Mouse (Mus musculus) olfactory bulb, adult 2 months (tissue): Measurements from ENCODE around the gene Coq9. TPM values are rescaled to one million over a fixed set of nuclear protein-coding genes. Genes with fewer than 3 reads are reported as not detected.

Experiments
- H3K27ac ChIP-seq: fragments of 200-500 bp; 2 replicates; pipeline ENCODE4 v1.5.1; 2012; ENCODE audit warnings: low read depth, low read length; ENCODE audit not compliant: insufficient read depth
- H3K4me1 ChIP-seq: fragments of 200-500 bp; 2 replicates; pipeline ENCODE4 v1.6.1; 2012; ENCODE audit warnings: low read length; ENCODE audit not compliant: control insufficient read depth, insufficient read depth
- H3K4me3 ChIP-seq: fragments of 200-500 bp; 2 replicates; pipeline ENCODE4 v1.5.1; 2012; ENCODE audit warnings: mild to moderate bottlenecking, low read depth, low read length, moderate library complexity; ENCODE audit not compliant: insufficient read depth
- CTCF ChIP-seq: fragments of 200-500 bp; IDR thresholded peaks from 2 replicates; pipeline ENCODE4 v1.5.1; 2012; ENCODE audit warnings: low read depth, mild to moderate bottlenecking, low read length, moderate library complexity; ENCODE audit not compliant: insufficient read depth
- POLR2A ChIP-seq: fragments of 200-500 bp; IDR thresholded peaks from 2 replicates; pipeline ENCODE4 v1.6.1; 2012; ENCODE audit warnings: mild to moderate bottlenecking, low read depth, low read length, moderate library complexity; ENCODE audit not compliant: insufficient read depth
- WGBS: fragments of 180-500 bp; shearing (Covaris S2); methylation state at CpG from one replicate; pipeline ENCODE4 v1.1.7; 2018; 5-methylcytosine and 5-hydroxymethylcytosine counted together
- polyA plus RNA-seq: library from polyadenylated mRNA; stranded (reverse); fragments of >200 nt; gene quantifications from 2 replicates; pipeline ENCODE4 v1.2.4, GENCODE M21; 2012; ENCODE audit warnings: low replicate concordance; ENCODE audit not compliant: missing spikeins, insufficient read depth, insufficient read length

Coq9 gene
- polyA plus RNA-seq, 1 experiment: not detected

DNA sequence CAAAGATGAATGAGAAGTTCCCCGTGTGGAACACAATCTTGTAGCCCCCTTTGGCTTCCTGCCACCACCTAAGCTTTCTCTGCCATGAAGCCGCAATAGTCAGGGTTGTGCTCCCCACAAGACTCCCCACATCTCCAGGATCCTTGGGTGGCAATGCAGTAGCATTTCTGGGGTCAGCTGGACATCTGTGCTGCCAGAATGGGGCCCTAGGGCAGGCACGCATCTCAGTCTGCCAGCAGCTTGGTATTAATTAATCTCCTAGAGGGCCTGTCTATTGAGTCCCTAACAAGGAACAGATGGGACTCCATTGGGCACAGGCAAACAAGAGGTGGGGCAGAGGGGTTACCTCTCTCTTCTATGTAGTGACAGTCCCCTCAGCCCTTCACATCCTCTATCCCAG, 34.0 kb downstream of the Coq9 start:
- no peak for TF ChIP-seq CTCF
- TF ChIP-seq POLR2A: no peak
- Histone ChIP-seq H3K27ac (no peak overlapping the region), H3K4me1 (peaks cover 52% of the 10 kb centered on the region), H3K4me3 (no peak overlapping the region)
- WGBS: 76% methylated on average over 3 of the region's 3 CpGs

DNA sequence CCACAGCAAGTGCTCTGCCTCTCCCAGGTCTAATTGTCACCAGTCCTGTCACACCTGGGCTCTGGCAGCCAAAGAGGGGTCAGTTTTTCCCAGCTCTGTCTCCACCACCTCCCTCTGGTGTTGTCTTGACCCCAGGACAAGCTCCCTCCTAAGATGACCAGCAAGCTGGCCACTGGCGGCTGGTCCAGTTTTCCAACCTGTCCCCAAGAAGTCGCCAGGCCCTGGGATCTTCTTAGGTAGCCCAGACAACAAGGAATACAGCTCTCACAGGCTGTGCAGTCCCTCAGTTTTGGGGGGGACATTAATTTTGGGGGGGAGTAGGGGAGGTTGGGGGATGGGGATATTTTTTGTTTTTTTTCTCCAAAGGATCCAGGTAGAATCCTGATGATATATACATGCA, 34.5 kb downstream of the Coq9 start:
- no peak overlapping the region for H3K4me3 ChIP-seq
- WGBS: 91% methylated on average over 2 of the region's 2 CpGs
- peaks cover 52% of the 10 kb centered on the region for H3K4me1 ChIP-seq
- no peak for TF ChIP-seq CTCF
- H3K27ac ChIP-seq: no peak overlapping the region

DNA sequence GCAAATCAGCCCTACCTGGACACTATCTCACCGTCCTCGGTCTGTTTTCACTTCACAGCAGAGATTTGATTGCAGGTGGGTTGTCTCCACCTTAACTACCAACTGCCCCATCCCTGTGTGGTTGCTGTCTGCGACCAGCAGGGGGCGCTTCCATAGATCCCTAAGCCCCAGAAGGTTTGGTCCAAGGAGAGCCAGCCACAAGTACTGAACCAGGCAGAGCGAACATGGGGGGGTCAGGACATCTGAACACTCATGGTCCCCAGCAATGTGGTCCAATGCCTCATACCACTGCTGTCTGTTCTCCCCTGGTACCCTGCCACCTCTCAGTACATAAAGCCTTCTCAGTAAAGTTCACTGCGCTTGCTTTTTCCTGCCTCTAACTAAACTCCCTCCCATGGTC, 36.2 kb downstream of the Coq9 start:
- H3K4me1 ChIP-seq: peaks cover 42% of the 10 kb centered on the region
- no peak overlapping the region for H3K4me3 ChIP-seq
- WGBS: 11% methylated on average over 6 of the region's 6 CpGs
- no peak overlapping the region for H3K27ac ChIP-seq
- TF ChIP-seq POLR2A: no peak
- TF ChIP-seq CTCF: peak; percentile 71

DNA sequence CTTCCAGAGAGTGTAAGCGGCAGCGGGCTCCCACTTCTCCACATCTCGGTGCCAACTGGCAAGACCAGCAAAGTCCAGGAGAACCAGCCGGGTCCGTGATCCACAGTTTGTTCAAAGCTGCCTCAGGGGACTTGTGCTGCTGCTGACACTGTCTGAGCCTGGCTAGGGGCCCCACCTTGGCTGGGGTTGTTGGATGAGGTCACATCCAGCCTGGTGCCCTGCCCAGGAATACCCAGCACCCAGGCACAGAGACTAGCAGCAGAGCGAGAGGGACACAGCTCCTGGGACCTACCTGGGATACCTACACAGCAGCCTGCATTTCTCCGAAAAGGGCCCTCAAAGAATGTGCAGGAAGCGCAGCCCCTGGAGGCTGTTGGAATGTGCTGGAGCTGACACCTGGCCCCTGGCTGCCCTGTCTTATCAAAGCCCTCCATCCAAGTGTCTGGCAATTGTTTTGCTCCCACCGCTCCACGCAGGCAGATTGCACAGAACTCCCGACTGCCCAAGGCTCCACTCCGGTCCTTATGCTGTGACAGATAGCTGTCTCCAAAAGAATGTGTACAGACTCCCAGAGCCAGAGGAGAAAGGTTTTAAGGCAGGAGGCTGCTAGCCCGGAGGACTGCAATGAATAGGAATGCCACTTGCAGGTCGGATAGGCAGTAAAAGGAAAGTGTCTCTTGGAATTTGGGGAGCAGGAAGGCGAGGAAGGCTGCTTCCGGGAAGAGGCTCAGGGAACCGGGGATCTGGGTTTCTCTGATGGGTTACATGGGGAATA, 37.2 kb downstream of the Coq9 start:
- WGBS: 20% methylated on average over 17 of the region's 17 CpGs

DNA sequence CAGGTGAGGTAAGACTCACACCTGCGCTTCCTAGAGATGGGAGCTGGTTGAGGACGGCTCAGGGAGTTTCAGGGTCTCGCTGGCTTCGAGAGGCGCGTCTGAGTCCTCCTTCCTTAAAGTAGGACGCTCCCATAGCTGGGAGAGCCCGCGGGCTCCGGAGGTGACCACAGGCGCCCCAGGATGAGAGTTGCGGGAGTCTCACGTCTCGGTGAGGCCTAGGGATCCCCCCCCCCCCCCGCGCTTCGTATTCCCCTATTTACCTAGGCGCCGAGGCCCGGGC, 37.7 kb downstream of the Coq9 start:
- TF ChIP-seq CTCF (no peak), POLR2A (no peak)
- no peak overlapping the region for H3K27ac ChIP-seq

More for the DNA sequence above, 37.2 kb downstream of the Coq9 start:
- no peak overlapping the region for H3K27ac ChIP-seq
- H3K4me3 ChIP-seq: peak overlapping the region; percentile 60
- H3K4me1 ChIP-seq: peaks cover 33% of the 10 kb centered on the region
- no peak for TF ChIP-seq POLR2A
- no peak for TF ChIP-seq CTCF

DNA sequence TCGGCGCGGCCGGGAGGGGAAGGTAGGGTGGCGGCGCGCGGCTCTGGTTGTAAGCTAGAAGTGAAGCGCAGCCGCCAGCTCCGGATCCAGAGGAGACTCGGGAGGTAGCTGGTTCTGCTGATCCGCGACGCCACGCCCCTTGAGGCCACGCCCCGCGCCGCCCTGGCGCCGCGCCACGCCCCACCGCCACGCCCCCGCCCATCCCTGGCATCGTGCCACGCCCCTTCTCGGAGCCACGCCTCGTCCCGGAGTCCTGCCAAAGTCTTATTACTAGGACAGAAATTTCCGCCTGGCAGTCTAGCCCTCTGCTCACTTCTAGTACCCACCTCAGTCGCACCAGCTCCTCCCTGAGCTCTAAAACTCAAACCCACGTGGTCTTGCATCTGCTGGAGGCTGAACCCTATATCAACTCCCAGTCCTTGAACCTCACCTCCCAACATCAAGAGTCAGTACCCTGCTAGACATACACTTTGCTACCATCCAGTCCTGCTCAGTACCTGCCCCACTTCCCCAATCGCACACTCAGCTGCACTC, 38.1 kb downstream of the Coq9 start, which contains the start of gene Dok4:
Gene Dok4 (minus strand): TSS at position 134 of the 534 bp plus-strand sequence.
- peak within 1 kb of the TSS; percentile 60 for H3K4me3 ChIP-seq
- no peak for TF ChIP-seq CTCF
- no peak for TF ChIP-seq POLR2A
- H3K27ac ChIP-seq: no peak within 1 kb of the TSS
- H3K4me1 ChIP-seq: peaks cover 23% of the 10 kb centered on the region
- WGBS: 2% methylated on average over 37 of the region's 37 CpGs

More for the DNA sequence above, 37.7 kb downstream of the Coq9 start:
- WGBS: 1% methylated on average over 19 of the region's 20 CpGs
- Histone ChIP-seq H3K4me1 (peaks cover 27% of the 10 kb centered on the region), H3K4me3 (peak overlapping the region; percentile 60)

DNA sequence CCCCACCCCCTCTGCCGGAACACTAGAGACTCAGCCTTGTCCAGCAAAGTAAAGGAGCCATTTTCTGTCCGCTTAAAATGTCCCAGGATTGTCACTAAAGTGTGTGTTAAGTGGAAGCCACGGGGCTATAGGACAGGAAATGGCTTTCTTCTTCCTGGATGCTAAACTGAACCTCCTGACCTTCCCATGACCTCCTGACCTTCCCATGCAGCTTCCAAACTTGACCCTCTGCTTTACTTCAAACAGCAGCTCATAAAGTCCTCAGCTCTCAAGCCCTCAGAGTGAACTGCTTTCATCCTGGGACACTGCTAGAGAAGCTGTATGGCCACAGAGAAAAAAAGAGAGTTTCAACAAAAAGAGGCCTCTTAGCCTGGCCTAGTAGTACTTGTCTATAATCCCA, 38.7 kb downstream of the Coq9 start:
- TF ChIP-seq CTCF (no peak), POLR2A (no peak)
- peaks cover 19% of the 10 kb centered on the region for H3K4me1 ChIP-seq
- no peak overlapping the region for H3K4me3 ChIP-seq
- 64% methylated on average over 3 of the region's 3 CpGs for WGBS
- H3K27ac ChIP-seq: no peak overlapping the region

DNA sequence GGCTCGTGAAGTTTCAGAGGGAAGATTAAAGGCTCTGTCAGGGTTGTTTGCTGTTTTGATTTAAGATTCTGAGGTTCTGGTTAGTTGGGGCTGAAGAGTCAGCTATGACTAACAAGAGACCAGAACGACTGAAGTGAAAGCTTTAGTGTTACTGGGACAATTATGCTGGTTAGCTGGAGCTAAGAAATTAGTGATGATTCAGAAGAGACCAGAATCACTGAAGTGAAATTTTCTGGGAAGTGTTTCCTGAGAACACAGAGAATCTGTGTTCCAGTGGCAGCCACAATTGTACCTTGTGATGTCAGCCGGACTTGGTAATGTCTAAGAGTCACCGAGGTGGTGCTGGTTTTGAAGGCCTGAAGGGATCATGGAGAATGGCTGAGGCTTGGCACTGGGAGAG, 42.6 kb downstream of the Coq9 start:
- no peak overlapping the region for H3K4me3 ChIP-seq
- 43% methylated on average over 4 of the region's 4 CpGs for WGBS
- no peak overlapping the region for H3K27ac ChIP-seq
- TF ChIP-seq POLR2A: no peak
- no peak for TF ChIP-seq CTCF
- peaks cover 8% of the 10 kb centered on the region for H3K4me1 ChIP-seq

DNA sequence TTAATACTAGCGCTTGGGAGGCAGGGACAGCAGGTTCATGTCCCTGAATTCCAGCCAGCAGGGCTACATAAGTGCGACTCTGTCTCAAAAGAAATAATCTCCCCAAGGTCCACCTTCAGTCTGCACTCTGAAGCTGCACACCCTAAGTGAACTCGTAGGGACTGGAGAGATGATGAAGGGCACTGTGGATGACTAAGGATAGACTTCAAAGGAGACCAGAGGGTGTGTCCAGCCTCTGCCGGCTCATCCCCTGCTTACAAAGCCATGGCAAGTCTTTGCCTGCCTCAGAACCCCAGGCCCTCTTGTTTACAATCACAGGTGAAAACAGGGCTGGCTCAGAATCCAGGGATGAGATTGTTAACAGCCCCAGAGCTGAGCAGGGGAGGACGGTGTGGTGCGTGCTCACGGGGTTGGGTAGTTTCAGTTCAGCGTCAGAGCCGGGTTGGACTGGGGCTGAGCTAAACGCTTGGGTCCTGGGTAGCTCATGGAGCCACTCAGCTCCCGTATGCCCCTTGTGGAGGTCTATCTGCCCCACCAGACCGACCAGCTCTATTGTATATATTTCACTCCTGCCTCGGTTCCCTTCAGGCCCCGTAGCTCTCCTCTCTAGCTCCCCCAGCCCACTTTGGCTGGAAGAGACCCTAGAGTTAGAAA, 50.4 kb downstream of the Coq9 start:
- 46% methylated on average over 14 of the region's 14 CpGs for WGBS
- Histone ChIP-seq H3K27ac (no peak overlapping the region), H3K4me1 (0 out of 2 replicates have a peak, but pooled peaks cover 2% of the 10 kb centered on the region), H3K4me3 (no peak overlapping the region)
- TF ChIP-seq CTCF (no peak), POLR2A (no peak)
